Mouse (Mus musculus): ENCODE data around the gene Nmral1.

Gene Nmral1

DNA sequence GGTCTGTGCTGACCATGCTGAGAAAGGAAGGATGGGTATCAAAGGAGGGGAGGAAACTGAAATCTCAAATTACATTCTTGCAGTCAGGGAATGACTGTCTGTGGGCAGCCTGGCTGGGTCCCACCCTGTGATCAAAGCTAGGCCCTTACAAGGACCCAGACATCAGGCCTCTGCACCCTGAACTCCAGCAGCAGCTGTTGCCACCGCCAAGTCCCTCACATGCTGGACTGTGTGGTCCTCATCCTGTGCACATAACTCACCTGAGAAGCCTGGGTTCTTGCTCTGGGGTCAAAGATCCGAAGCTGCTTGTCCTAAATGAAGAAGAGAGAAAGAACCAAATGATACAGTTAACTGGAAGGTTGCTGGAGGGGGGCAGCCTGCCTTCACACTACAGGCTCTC, 57.6 kb downstream of the Nmral1 start:
- DNase-seq (ENCODE audit: extremely low spot score, low read depth, low spot score), result no peak

Data from hindlimb bud, embryonic 11.5 days (tissue).